Comparison of ENCODE assay signal across 9 mouse cellular contexts in genomic region chr3:57663731-57664130, GRCm38 (mm10). TPM values are rescaled to one million over a fixed set of nuclear protein-coding genes. Genes with fewer than 3 reads are reported as not detected.
DNase-seq lines count a peak whose midpoint lies in the region; ATAC-seq and TF ChIP-seq lines count a peak whose summit lies in the region.
"Had no signal": no experiment of that assay in that cellular context is flagged by ENCODE, and none has a peak within 500 bp of the region (broad histone marks: within the 10 kb centered on the region; RNA-seq: fewer than 3 reads in every experiment).

No protein-coding gene starts in this region.

- no peak overlapping the region for H3K4me2 ChIP-seq in hindbrain, embryonic 16.5 days (ENCODE audit: low read length)
- no peak overlapping the region for H3K4me2 ChIP-seq in hindbrain, postnatal 0 days (ENCODE audit: low read depth, low read length)

- H3K27ac ChIP-seq in hindbrain, embryonic 10.5 days = no peak overlapping the region
- no peak overlapping the region for H3K27ac ChIP-seq in hindbrain, embryonic 16.5 days (ENCODE audit: low read depth, low read length)
- H3K27ac ChIP-seq in hindbrain, postnatal 0 days = no peak overlapping the region

- TF ChIP-seq CTCF in hindbrain, postnatal 0 days (IDR thresholded peaks at IDR 0.05; ENCODE audit: low read depth) = peak; percentile 75

- H3K36me3 ChIP-seq in hindbrain, embryonic 10.5 days = no peaks in the 10 kb centered on the region
- no peaks in the 10 kb centered on the region for H3K36me3 ChIP-seq in hindbrain, embryonic 16.5 days (ENCODE audit: control insufficient read depth, insufficient read depth, low read length)
- no peaks in the 10 kb centered on the region for H3K36me3 ChIP-seq in hindbrain, postnatal 0 days (ENCODE audit: insufficient read depth, low read length)

- H3K9me3 ChIP-seq in hindbrain, embryonic 10.5 days = no peaks in the 10 kb centered on the region
- no peaks in the 10 kb centered on the region for H3K9me3 ChIP-seq in hindbrain, embryonic 16.5 days (ENCODE audit: control insufficient read depth, low read length)
- no peaks in the 10 kb centered on the region for H3K9me3 ChIP-seq in hindbrain, postnatal 0 days (ENCODE audit: low read length)

- H3K9ac ChIP-seq in hindbrain, embryonic 16.5 days (ENCODE audit: low read depth, low read length) = no peak overlapping the region
- no peak overlapping the region for H3K9ac ChIP-seq in hindbrain, postnatal 0 days (replicated peaks; ENCODE audit: low read length)

- peak; percentile 36 for DNase-seq in hindbrain, embryonic 10.5 days (ENCODE audit: low spot score)
- DNase-seq in urinary bladder, postnatal 14 days (ENCODE audit: low spot score) = peak; percentile 47
- DNase-seq in urinary bladder, adult 18-20 months (ENCODE audit: low spot score in 2 of 2) = no peak
- DNase-seq in c-Kit-positive CD71-negative TER-119-negative erythroid progenitor cells, embryonic 14.5 days (ENCODE audit: low read depth) = peak; percentile 57
- peak; percentile 84 for DNase-seq in hindbrain, postnatal 0 days (ENCODE audit: low spot score)
- no peak for DNase-seq in ovary, postnatal 10 days (ENCODE audit: low spot score)

- H3K4me3 ChIP-seq in hindbrain, embryonic 10.5 days = no peak overlapping the region
- no peak overlapping the region for H3K4me3 ChIP-seq in hindbrain, embryonic 16.5 days (ENCODE audit: low read length)
- H3K4me3 ChIP-seq in hindbrain, postnatal 0 days (ENCODE audit: low read length) = no peak overlapping the region

- 29% methylated on average over 6 of the region's 6 CpGs for WGBS in hindbrain, embryonic 10.5 days
- WGBS in hindbrain, embryonic 16.5 days = 21% methylated on average over 6 of the region's 6 CpGs
- WGBS in hindbrain, postnatal 0 days = 19% methylated on average over 6 of the region's 6 CpGs

- no peaks in the 10 kb centered on the region for H3K4me1 ChIP-seq in hindbrain, embryonic 10.5 days (replicated peaks)
- H3K4me1 ChIP-seq in hindbrain, embryonic 16.5 days (ENCODE audit: control insufficient read depth, insufficient read depth, low read depth, low read length) = no peaks in the 10 kb centered on the region
- no peaks in the 10 kb centered on the region for H3K4me1 ChIP-seq in hindbrain, postnatal 0 days (ENCODE audit: insufficient read depth, low read length)

- no peak for ATAC-seq in hindbrain, embryonic 16.5 days
- ATAC-seq in hindbrain, postnatal 0 days = no peak
- peak; percentile 77 for ATAC-seq in megakaryocyte progenitor cell, adult 5-6 weeks (replicated peaks; ENCODE audit: poor library complexity)

- no peaks in the 10 kb centered on the region for H3K27me3 ChIP-seq in hindbrain, embryonic 10.5 days (ENCODE audit: insufficient read depth, poor library complexity, severe bottlenecking)
- H3K27me3 ChIP-seq in hindbrain, embryonic 16.5 days (replicated peaks; ENCODE audit: control insufficient read depth, insufficient read depth, low read length) = no peaks in the 10 kb centered on the region
- H3K27me3 ChIP-seq in hindbrain, postnatal 0 days (ENCODE audit: insufficient read depth, low read length) = no peaks in the 10 kb centered on the region

RNA-seq across cellular contexts. Expression of gene Commd2, which starts 12.2 kb away (rescaled TPM):
- polyA plus RNA-seq in hindbrain, embryonic 10.5 days (2016; fragmentation: Nextera tagmentation; extraction: Ambion mirVana) = 104 and 110 TPM in 2 replicates
- polyA plus RNA-seq in hindbrain, embryonic 16.5 days (2015; fragmentation: Nextera tagmentation; extraction: Ambion mirVana) = 62.8 and 63.0 TPM in 2 replicates
- 18.3 and 18.5 TPM in 2 replicates for total RNA-seq in hindbrain, postnatal 0 days (2014; rRNA removed)
- 77.9 and 82.8 TPM in 2 replicates for polyA plus RNA-seq in hindbrain, postnatal 0 days (2015; fragmentation: Nextera tagmentation; extraction: Ambion mirVana)
- total RNA-seq in megakaryocyte progenitor cell, adult 5-6 weeks (2015) = 38.8 and 48.0 TPM in 2 replicates
- 14.1 and 16.2 TPM in 2 replicates for total RNA-seq in megakaryocyte progenitor cell, adult 5-6 weeks (2017)

RNA-seq across cellular contexts. Expression of gene Ankub1, which starts 28.9 kb away (rescaled TPM):
- polyA plus RNA-seq in hindbrain, embryonic 10.5 days (2016; fragmentation: Nextera tagmentation; extraction: Ambion mirVana) = 0.14 and 0.17 TPM in 2 replicates
- 0.24 and 0.34 TPM in 2 replicates for polyA plus RNA-seq in hindbrain, embryonic 16.5 days (2015; fragmentation: Nextera tagmentation; extraction: Ambion mirVana)
- 0.61 and 1.2 TPM in 2 replicates for total RNA-seq in hindbrain, postnatal 0 days (2014; rRNA removed)
- 0.34 and 0.44 TPM in 2 replicates for polyA plus RNA-seq in hindbrain, postnatal 0 days (2015; fragmentation: Nextera tagmentation; extraction: Ambion mirVana)
- total RNA-seq in megakaryocyte progenitor cell, adult 5-6 weeks (2015) = 0.10 TPM in 1 of 2 replicates, not detected in the other
- not detected in 2 replicates for total RNA-seq in megakaryocyte progenitor cell, adult 5-6 weeks (2017)
- polyA plus RNA-seq: liver, embryonic 16.5 days had no signal

Comparison
In these comparisons a context has a peak if more than half of its experiments do, and no peak if none do; other contexts are left out.
1. DNase-seq: peak in hindbrain, embryonic 10.5 days (single experiment), urinary bladder, postnatal 14 days (single experiment), c-Kit-positive CD71-negative TER-119-negative erythroid progenitor cells, embryonic 14.5 days (single experiment) and hindbrain, postnatal 0 days (single experiment); none in urinary bladder, adult 18-20 months (0 of 2) and ovary, postnatal 10 days (single experiment).